Mouse (Mus musculus) embryonic fibroblast, embryonic 13.5 days (primary cell): ENCODE results near the gene Sgk1.

ENCODE experiments used
- CTCF ChIP-seq: IDR thresholded peaks from 2 replicates; pipeline ENCODE4 v1.5.1; 2011; ENCODE audit warnings: mild to moderate bottlenecking, control low read depth, low read length, moderate library complexity, borderline replicate concordance; ENCODE audit not compliant: insufficient read depth
- POLR2A ChIP-seq: IDR thresholded peaks from 2 replicates; pipeline ENCODE4 v1.6.1; 2011; ENCODE audit warnings: low read depth, mild to moderate bottlenecking, control low read depth, low read length, moderate library complexity

DNA sequence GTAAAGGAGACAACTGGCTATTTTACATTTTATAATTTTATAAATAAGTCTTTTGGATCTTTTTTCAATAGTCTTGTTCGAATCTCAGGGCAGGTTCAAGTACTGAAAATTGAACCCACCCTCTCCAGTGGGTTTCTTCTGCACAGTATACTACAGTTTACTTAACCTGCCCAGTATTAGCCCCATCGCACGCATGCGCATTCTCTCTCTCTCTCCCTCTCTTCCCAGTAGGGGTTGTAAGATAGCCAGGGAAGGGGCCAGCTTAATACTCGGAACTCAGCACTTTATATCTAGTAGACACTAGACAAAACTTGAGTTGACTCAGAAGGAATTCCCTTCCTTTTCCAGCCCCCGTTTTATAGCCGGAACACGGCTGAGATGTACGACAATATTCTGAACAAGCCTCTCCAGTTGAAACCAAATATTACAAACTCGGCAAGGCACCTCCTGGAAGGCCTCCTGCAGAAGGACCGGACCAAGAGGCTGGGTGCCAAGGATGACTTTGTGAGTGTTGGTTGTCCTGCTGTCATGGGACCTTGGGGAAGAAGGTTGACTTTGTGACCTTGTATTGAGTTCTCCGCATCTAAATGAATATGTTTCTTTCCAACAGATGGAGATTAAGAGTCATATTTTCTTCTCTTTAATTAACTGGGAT lies 115.7 kb downstream of the Sgk1 start:
- no peak for TF ChIP-seq CTCF
- no peak for TF ChIP-seq POLR2A
